In genomic region chr15:31269558-31269957, GRCm38 (mm10) we compare ENCODE assay signal across 27 mouse cellular contexts. TPM values are rescaled to one million over a fixed set of nuclear protein-coding genes. Genes with fewer than 3 reads are reported as not detected.
DNase-seq lines count a peak whose midpoint lies in the region; ATAC-seq and TF ChIP-seq lines count a peak whose summit lies in the region.
"Had no signal": no experiment of that assay in that cellular context is flagged by ENCODE, and none has a peak within 500 bp of the region (broad histone marks: within the 10 kb centered on the region; RNA-seq: fewer than 3 reads in every experiment).

No protein-coding gene starts in this region.

- no peaks in the 10 kb centered on the region for H3K79me2 ChIP-seq in MEL (ENCODE audit: control insufficient read depth, insufficient read depth, low read length, poor library complexity)

- TF ChIP-seq EP300 in MEL (IDR thresholded peaks at IDR 0.05; ENCODE audit: low read depth in 1 of 2, low read length in 2 of 2): peak in 1 of 2 experiments; percentile 23; a peak in 1 of 4 replicates

- DNase-seq in testis, postnatal 10 days (ENCODE audit: low spot score): no peak
- peak; percentile 35 for DNase-seq in MEL (ENCODE audit: low read depth, low spot score)
- DNase-seq: adrenal gland, postnatal 10 days; adrenal gland, postnatal 36 days; B cell, adult 2 months; cerebellum, adult 18-20 months; cerebellum, adult 9-10 months; cerebellum, postnatal 14 days; gastrocnemius, postnatal 25 days; heart, adult 18-20 months; heart, postnatal 10 days; heart, postnatal 36 days had no signal

- H3K4me2 ChIP-seq in intestine, embryonic 15.5 days (replicated peaks): no peak overlapping the region
- no peak overlapping the region for H3K4me2 ChIP-seq in intestine, postnatal 0 days (replicated peaks; ENCODE audit: low read depth)
- H3K4me2 ChIP-seq: embryonic facial prominence, embryonic 12.5 days; forebrain, embryonic 12.5 days; forebrain, embryonic 15.5 days; heart, embryonic 12.5 days; heart, embryonic 15.5 days; hindbrain, embryonic 13.5 days had no signal

- no peak overlapping the region for H3K9ac ChIP-seq in intestine, embryonic 15.5 days
- no peak overlapping the region for H3K9ac ChIP-seq in intestine, postnatal 0 days (ENCODE audit: low read depth, low read length)
- no peak overlapping the region for H3K9ac ChIP-seq in MEL (ENCODE audit: control insufficient read depth, low read depth, low read length, poor library complexity, severe bottlenecking)
- H3K9ac ChIP-seq: embryonic facial prominence, embryonic 12.5 days; forebrain, embryonic 12.5 days; forebrain, embryonic 15.5 days; heart, embryonic 12.5 days; heart, embryonic 15.5 days; hindbrain, embryonic 13.5 days had no signal

- no peaks in the 10 kb centered on the region for H3K4me1 ChIP-seq in intestine, embryonic 15.5 days (replicated peaks)
- no peaks in the 10 kb centered on the region for H3K4me1 ChIP-seq in intestine, postnatal 0 days (replicated peaks; ENCODE audit: control insufficient read depth, insufficient read depth, low read length)
- H3K4me1 ChIP-seq in testis, adult 2 months (ENCODE audit: control insufficient read depth, insufficient read depth, low read length): no peaks in the 10 kb centered on the region; the same call in 1 of the 2 replicates
- H3K4me1 ChIP-seq in MEL (ENCODE audit: control insufficient read depth in 1 of 2, insufficient read depth in 2 of 2, low read length in 2 of 2): peaks cover 5 to 20% of the 10 kb centered on the region in 2 experiments
- H3K4me1 ChIP-seq: embryonic facial prominence, embryonic 12.5 days; forebrain, embryonic 12.5 days; forebrain, embryonic 15.5 days had no signal

- 80% methylated on average over 4 of the region's 4 CpGs for WGBS in intestine, embryonic 15.5 days
- 81% methylated on average over 4 of the region's 4 CpGs for WGBS in intestine, postnatal 0 days

- TF ChIP-seq POLR2A in testis, adult 2 months (IDR thresholded peaks at IDR 0.05; ENCODE audit: control insufficient read depth, low read depth, low read length): no peak
- no peak for TF ChIP-seq POLR2A in MEL (IDR thresholded peaks at IDR 0.05; ENCODE audit: control insufficient read depth in 1 of 2, insufficient read depth in 1 of 2, low read depth in 1 of 2, low read length in 2 of 2, poor library complexity in 1 of 2)

- H3K27ac ChIP-seq in intestine, embryonic 15.5 days: no peak overlapping the region
- no peak overlapping the region for H3K27ac ChIP-seq in intestine, postnatal 0 days (ENCODE audit: low read depth, low read length)
- no peak overlapping the region for H3K27ac ChIP-seq in testis, adult 2 months (ENCODE audit: control insufficient read depth, insufficient read depth, low read depth, low read length)
- H3K27ac ChIP-seq in MEL (ENCODE audit: control insufficient read depth, low read depth, low read length): no peak overlapping the region
- H3K27ac ChIP-seq: embryonic facial prominence, embryonic 12.5 days; forebrain, embryonic 12.5 days; forebrain, embryonic 15.5 days; heart, embryonic 15.5 days; hindbrain, embryonic 10.5 days; hindbrain, embryonic 13.5 days had no signal

- TF ChIP-seq CTCF in intestine, postnatal 0 days (IDR thresholded peaks at IDR 0.05; ENCODE audit: low read depth): no peak
- TF ChIP-seq CTCF in testis, adult 2 months (IDR thresholded peaks at IDR 0.05; ENCODE audit: control insufficient read depth, insufficient read depth, insufficient replicate concordance, low read depth, low read length): no peak
- TF ChIP-seq CTCF in MEL (IDR thresholded peaks at IDR 0.05 in 2 of 3, conservative IDR thresholded peaks at IDR 0.05 in 1 of 3; ENCODE audit: control insufficient read depth in 1 of 3, insufficient read depth in 1 of 3, low read depth in 2 of 3, low read length in 3 of 3, poor library complexity in 1 of 3, severe bottlenecking in 1 of 3): no peak

- no peaks in the 10 kb centered on the region for H3K9me3 ChIP-seq in intestine, embryonic 15.5 days
- no peaks in the 10 kb centered on the region for H3K9me3 ChIP-seq in intestine, postnatal 0 days (ENCODE audit: control insufficient read depth)
- H3K9me3 ChIP-seq in MEL (replicated peaks; ENCODE audit: insufficient read depth, low read length): no peaks in the 10 kb centered on the region
- H3K9me3 ChIP-seq: embryonic facial prominence, embryonic 12.5 days; forebrain, embryonic 12.5 days; forebrain, embryonic 15.5 days; heart, embryonic 12.5 days; heart, embryonic 15.5 days; hindbrain, embryonic 10.5 days; hindbrain, embryonic 13.5 days had no signal

- no peak overlapping the region for H3K4me3 ChIP-seq in intestine, embryonic 15.5 days (replicated peaks)
- no peak overlapping the region for H3K4me3 ChIP-seq in intestine, postnatal 0 days (ENCODE audit: low read depth, low read length)
- peak overlapping the region; percentile 70 for H3K4me3 ChIP-seq in testis, adult 2 months (ENCODE audit: control insufficient read depth, low read depth, low read length)
- no peak overlapping the region for H3K4me3 ChIP-seq in MEL (ENCODE audit: control insufficient read depth in 1 of 2, insufficient read depth in 1 of 2, low read depth in 2 of 2, low read length in 2 of 2)
- H3K4me3 ChIP-seq: embryonic facial prominence, embryonic 12.5 days; erythroblast, embryonic 14.5 days; forebrain, embryonic 12.5 days; forebrain, embryonic 15.5 days; heart, embryonic 12.5 days; heart, embryonic 15.5 days; hindbrain, embryonic 10.5 days; hindbrain, embryonic 13.5 days had no signal

- H3K27me3 ChIP-seq in intestine, embryonic 15.5 days (replicated peaks): no peaks in the 10 kb centered on the region
- H3K27me3 ChIP-seq in intestine, postnatal 0 days (replicated peaks; ENCODE audit: control insufficient read depth, insufficient read depth, low read length): no peaks in the 10 kb centered on the region
- H3K27me3 ChIP-seq in testis, adult 2 months (ENCODE audit: control insufficient read depth, insufficient read depth, low read length): no peaks in the 10 kb centered on the region
- no peaks in the 10 kb centered on the region for H3K27me3 ChIP-seq in MEL (ENCODE audit: control insufficient read depth in 1 of 2, insufficient read depth in 2 of 2, low read length in 2 of 2)
- H3K27me3 ChIP-seq: embryonic facial prominence, embryonic 12.5 days; forebrain, embryonic 12.5 days; forebrain, embryonic 15.5 days; heart, embryonic 12.5 days; heart, embryonic 15.5 days; hindbrain, embryonic 13.5 days had no signal

- TF ChIP-seq RAD21 in MEL (IDR thresholded peaks at IDR 0.05; ENCODE audit: low read depth, low read length): no peak

- ATAC-seq in intestine, embryonic 15.5 days: 0 out of 2 replicates have a peak, but pooled peaks have one; percentile 13
- ATAC-seq in intestine, postnatal 0 days: no peak
- ATAC-seq in megakaryocyte progenitor cell, adult 5-6 weeks (replicated peaks; ENCODE audit: poor library complexity): no peak
- ATAC-seq: activated CD4-positive, CD25-positive, alpha-beta regulatory T cell, adult 4 months; CD4-positive, CD25-positive, alpha-beta regulatory T cell, adult 4 months; forebrain, embryonic 15.5 days; hindbrain, embryonic 16.5 days had no signal

- peaks cover 3% of the 10 kb centered on the region; the same call in 1 of the 2 replicates for H3K36me3 ChIP-seq in intestine, embryonic 15.5 days
- H3K36me3 ChIP-seq in intestine, postnatal 0 days (ENCODE audit: control insufficient read depth, insufficient read depth): peaks cover 20% of the 10 kb centered on the region
- no peaks in the 10 kb centered on the region for H3K36me3 ChIP-seq in testis, adult 2 months (ENCODE audit: control insufficient read depth, insufficient read depth, low read length)
- H3K36me3 ChIP-seq in MEL (ENCODE audit: control insufficient read depth in 1 of 2, insufficient read depth in 2 of 2, low read length in 2 of 2): peaks cover 0 to 13% of the 10 kb centered on the region in 2 experiments; a peak in 2 of 4 replicates
- H3K36me3 ChIP-seq: forebrain, embryonic 12.5 days; forebrain, embryonic 15.5 days; hindbrain, embryonic 10.5 days; hindbrain, embryonic 13.5 days had no signal

TF ChIP-seq in MEL, 35 proteins besides CTCF, POLR2A, EP300 and RAD21:
- TF ChIP-seq GATA1 (IDR thresholded peaks at IDR 0.05; ENCODE audit: low read depth, low read length) (0 out of 2 replicates have a peak, but pooled peaks have one; percentile 7), ETS1 (IDR thresholded peaks at IDR 0.05; ENCODE audit: low read depth, low read length) (0 out of 2 replicates have a peak, but pooled peaks have one; percentile 29), UBTF (IDR thresholded peaks at IDR 0.05; ENCODE audit: borderline replicate concordance, insufficient read depth, low read depth, low read length) (no peak)

RNA-seq across cellular contexts. Expression of gene Dap, which starts 45.4 kb away (rescaled TPM):
- 89.0 and 93.3 TPM in 2 replicates for polyA plus RNA-seq in intestine, embryonic 15.5 days (2015; fragmentation: Nextera tagmentation; extraction: Ambion mirVana)
- polyA plus RNA-seq in intestine, postnatal 0 days (2015; fragmentation: Nextera tagmentation; extraction: Ambion mirVana): 124 and 130 TPM in 2 replicates
- polyA plus RNA-seq in testis, adult 2 months (2012; rRNA removed): 53.3 and 102 TPM in 2 replicates
- 17.8 and 18.0 TPM in 2 replicates for total RNA-seq in MEL (2012; rRNA removed)
- polyA plus RNA-seq in MEL (2012; ENCODE audit: insufficient read depth in 1 of 2, insufficient read length in 2 of 2, low read depth in 1 of 2, low replicate concordance in 2 of 2, missing spikeins in 1 of 2): 10 to 100 TPM in 1 of 2 experiments, not detected in 1; 72.6 TPM
- total RNA-seq in megakaryocyte progenitor cell, adult 5-6 weeks (2015): 98.8 and 118 TPM in 2 replicates
- total RNA-seq in megakaryocyte progenitor cell, adult 5-6 weeks (2017): 82.2 and 87.6 TPM in 2 replicates
